Mouse (Mus musculus): ENCODE data around the gene Zcchc8. TPM values are rescaled to one million over a fixed set of nuclear protein-coding genes. Genes with fewer than 3 reads are reported as not detected.
"Not testable (repeated sequence)": the region's sequence is repeated elsewhere in the genome, so short reads cannot be mapped to it uniquely, and the experiment has no call there.

The Zcchc8 gene
- polyA plus RNA-seq (2015; fragmentation: Nextera tagmentation; extraction: Ambion mirVana): 30.7 and 42.3 TPM in 2 replicates

- H3K36me3 ChIP-seq: peaks cover 22% of the 10 kb centered on the region
- peak within 1 kb of the TSS; percentile 95 for H3K9ac ChIP-seq
- no peaks in the 10 kb centered on the region for H3K9me3 ChIP-seq (replicated peaks)
- peak within 1 kb of the TSS; percentile 94 for H3K4me3 ChIP-seq (replicated peaks)
- no peaks in the 10 kb centered on the region for H3K27me3 ChIP-seq
- peak within 1 kb of the TSS; percentile 85 for H3K27ac ChIP-seq
- DNase-seq (peak; percentile 95), ATAC-seq (ENCODE audit: low read depth) (peak; percentile 100)
- peaks cover 31% of the 10 kb centered on the region for H3K4me1 ChIP-seq (replicated peaks)
- under 1% methylated on average over 83 of the region's 83 CpGs for WGBS (ENCODE audit: insufficient replicate concordance)
- H3K4me2 ChIP-seq: peak within 1 kb of the TSS; percentile 71
Observed at GRCm38 (mm10) chr5:123720328-123721311, at the start of gene Zcchc8. Gene Zcchc8, minus strand, starts transcription at chr5:123721100.

DNA sequence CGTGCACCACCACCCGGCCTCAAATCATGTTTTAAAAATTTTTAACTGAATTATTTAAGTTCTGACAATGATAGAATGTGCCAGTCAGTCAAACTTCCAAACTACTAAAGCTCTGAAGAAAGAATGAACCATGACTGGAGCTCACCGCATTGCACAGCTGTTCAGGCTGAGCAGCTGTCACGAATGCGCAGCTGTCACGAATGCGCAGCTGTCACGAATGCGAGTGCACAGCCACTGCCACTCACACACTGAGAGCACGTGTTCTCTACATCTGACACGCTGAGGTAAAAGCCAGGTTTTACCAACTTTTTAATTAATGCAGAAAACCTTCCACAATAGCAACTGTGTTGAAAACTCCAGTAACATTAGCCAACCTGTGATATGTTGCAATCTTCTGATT lies 45.6 kb upstream of the Zcchc8 start:
- not testable (repeated sequence) for H3K4me2 ChIP-seq; DNase-seq; H3K4me1 ChIP-seq (replicated peaks); ATAC-seq (ENCODE audit: low read depth); H3K27ac ChIP-seq; H3K9me3 ChIP-seq (replicated peaks); H3K4me3 ChIP-seq (replicated peaks); H3K9ac ChIP-seq; H3K27me3 ChIP-seq
- H3K36me3 ChIP-seq: peaks cover 91% of the 10 kb centered on the region
- 92% methylated on average over 11 of the region's 11 CpGs for WGBS (ENCODE audit: insufficient replicate concordance)

GRCm38 (mm10) chr5:123765506-123765905 lies 44.6 kb upstream of the Zcchc8 start:
- no peaks in the 10 kb centered on the region for H3K4me1 ChIP-seq (replicated peaks)
- no peak overlapping the region for H3K4me2 ChIP-seq
- no peak overlapping the region for H3K9ac ChIP-seq
- WGBS (ENCODE audit: insufficient replicate concordance): 85% methylated on average over 11 of the region's 11 CpGs
- no peak overlapping the region for H3K4me3 ChIP-seq (replicated peaks)
- H3K36me3 ChIP-seq: peaks cover 89% of the 10 kb centered on the region
- H3K27ac ChIP-seq: no peak overlapping the region
- H3K9me3 ChIP-seq (replicated peaks): no peaks in the 10 kb centered on the region
- H3K27me3 ChIP-seq: no peaks in the 10 kb centered on the region
- DNase-seq: no peak
- ATAC-seq (ENCODE audit: low read depth): no peak

GRCm38 (mm10) chr5:123749065-123750064 lies 28.5 kb upstream of the Zcchc8 start, which contains the start of the genes Rsrc2 and Kntc1:
Gene Rsrc2, minus strand, starts transcription at chr5:123749414.
Gene Kntc1, plus strand, starts transcription at chr5:123749716.
- Histone ChIP-seq H3K9me3 (replicated peaks) (no peaks in the 10 kb centered on the region), H3K27me3 (no peaks in the 10 kb centered on the region), H3K27ac (peak within 1 kb of the TSS; percentile 97), H3K4me3 (replicated peaks) (peak within 1 kb of the TSS; percentile 84), H3K9ac (peak within 1 kb of the TSS; percentile 86), H3K36me3 (peaks cover 44% of the 10 kb centered on the region), H3K4me2 (peak within 1 kb of the TSS; percentile 78), H3K4me1 (replicated peaks) (peaks cover 52% of the 10 kb centered on the region)
- DNase-seq: peak; percentile 99
- under 1% methylated on average over 63 of the region's 63 CpGs for WGBS (ENCODE audit: insufficient replicate concordance)
- peak; percentile 88 for ATAC-seq (ENCODE audit: low read depth)

DNA sequence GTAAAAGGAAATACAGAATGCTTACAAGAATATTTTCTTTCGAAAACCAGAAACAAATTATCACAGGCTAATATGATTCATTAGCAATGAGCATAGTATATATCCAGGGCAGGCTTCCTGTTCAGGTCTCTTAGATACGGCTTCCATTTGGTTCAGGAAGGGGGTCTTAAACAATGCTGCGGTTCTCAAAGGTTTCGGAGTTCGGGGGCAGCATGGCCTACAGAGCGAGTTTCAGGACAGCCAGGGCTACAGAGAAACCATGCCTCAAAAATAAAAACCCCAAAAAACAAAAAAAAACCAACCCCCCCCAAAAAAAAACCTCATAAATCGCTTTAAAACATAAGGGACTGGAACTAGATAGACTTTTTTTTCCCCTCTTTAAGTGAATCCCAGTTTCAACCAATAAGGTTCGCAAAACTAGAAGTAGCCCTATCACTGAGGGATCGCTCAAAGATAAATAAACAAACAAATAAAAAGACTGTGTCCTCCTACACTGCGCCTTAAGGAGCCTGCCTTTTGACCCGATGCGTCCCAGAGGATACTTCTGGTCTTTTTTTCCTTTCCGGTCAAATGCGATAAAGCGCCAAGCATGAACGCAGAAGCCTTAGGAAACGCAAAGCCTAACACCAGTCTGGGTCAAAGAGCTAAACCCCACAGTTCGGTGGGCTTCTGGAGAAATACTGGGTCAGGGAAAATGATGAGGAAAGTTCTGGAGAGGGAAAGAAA lies 27.6 kb upstream of the Zcchc8 start:
- H3K4me3 ChIP-seq (replicated peaks): peak overlapping the region; percentile 84
- WGBS (ENCODE audit: insufficient replicate concordance): under 1% methylated on average over 18 of the region's 18 CpGs
- no peaks in the 10 kb centered on the region for H3K9me3 ChIP-seq (replicated peaks)
- peak overlapping the region; percentile 86 for H3K9ac ChIP-seq
- H3K36me3 ChIP-seq: peaks cover 45% of the 10 kb centered on the region
- ATAC-seq (ENCODE audit: low read depth) (peak; percentile 5), DNase-seq (no peak)
- no peaks in the 10 kb centered on the region for H3K27me3 ChIP-seq
- peaks cover 52% of the 10 kb centered on the region for H3K4me1 ChIP-seq (replicated peaks)
- peak overlapping the region; percentile 97 for H3K27ac ChIP-seq
- H3K4me2 ChIP-seq: peak overlapping the region; percentile 72

- 25% methylated on average over 7 of the region's 7 CpGs for WGBS (ENCODE audit: insufficient replicate concordance)
- Histone ChIP-seq H3K4me3 (replicated peaks) (peak overlapping the region; percentile 84), H3K9ac (peak overlapping the region; percentile 86), H3K27me3 (no peaks in the 10 kb centered on the region), H3K4me1 (replicated peaks) (peaks cover 49% of the 10 kb centered on the region), H3K36me3 (peaks cover 46% of the 10 kb centered on the region), H3K9me3 (replicated peaks) (no peaks in the 10 kb centered on the region), H3K4me2 (peak overlapping the region; percentile 72), H3K27ac (peak overlapping the region; percentile 40; the same call in 1 of the 2 replicates)
- ATAC-seq (ENCODE audit: low read depth) (no peak), DNase-seq (no peak)
Observed at GRCm38 (mm10) chr5:123747604-123748003, 26.7 kb upstream of the Zcchc8 start.

DNA sequence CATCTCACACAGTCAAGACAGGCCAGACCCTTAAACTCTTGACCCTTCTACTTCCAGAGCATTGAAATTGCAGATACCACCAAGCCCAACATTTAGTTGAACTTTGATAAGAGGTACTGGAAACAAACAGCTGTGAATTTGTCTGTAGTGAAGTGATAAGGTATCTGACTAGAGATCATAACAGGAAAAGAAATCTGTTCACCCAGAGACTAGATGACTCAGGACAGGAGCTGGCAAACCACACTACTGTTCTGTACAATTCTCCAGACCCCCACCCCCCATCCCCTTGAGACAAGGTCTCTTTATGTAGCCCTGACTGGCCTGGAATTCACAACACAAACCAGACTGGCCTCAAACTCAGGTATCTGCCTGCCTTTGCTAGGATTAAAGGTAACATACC lies 25.4 kb upstream of the Zcchc8 start:
- Histone ChIP-seq H3K9ac (peak overlapping the region; percentile 86), H3K27me3 (no peaks in the 10 kb centered on the region), H3K4me1 (replicated peaks) (peaks cover 36% of the 10 kb centered on the region), H3K4me2 (peak overlapping the region; percentile 72), H3K27ac (peak overlapping the region; percentile 19; the same call in 1 of the 2 replicates), H3K4me3 (replicated peaks) (peak overlapping the region; percentile 84), H3K36me3 (peaks cover 44% of the 10 kb centered on the region), H3K9me3 (replicated peaks) (no peaks in the 10 kb centered on the region)
- DNase-seq: no peak
- no peak for ATAC-seq (ENCODE audit: low read depth)

- DNase-seq: no peak
- H3K27ac ChIP-seq: no peak overlapping the region
- H3K36me3 ChIP-seq: peaks cover 63% of the 10 kb centered on the region
- H3K9me3 ChIP-seq (replicated peaks): no peaks in the 10 kb centered on the region
- H3K4me3 ChIP-seq (replicated peaks): no peak overlapping the region
- no peak overlapping the region for H3K4me2 ChIP-seq
- H3K4me1 ChIP-seq (replicated peaks): peaks cover 24% of the 10 kb centered on the region
- no peak overlapping the region for H3K9ac ChIP-seq
- WGBS (ENCODE audit: insufficient replicate concordance): 86% methylated on average over 2 of the region's 2 CpGs
- no peaks in the 10 kb centered on the region for H3K27me3 ChIP-seq
- ATAC-seq (ENCODE audit: low read depth): no peak
Observed at GRCm38 (mm10) chr5:123744358-123744757, 23.5 kb upstream of the Zcchc8 start.

DNA sequence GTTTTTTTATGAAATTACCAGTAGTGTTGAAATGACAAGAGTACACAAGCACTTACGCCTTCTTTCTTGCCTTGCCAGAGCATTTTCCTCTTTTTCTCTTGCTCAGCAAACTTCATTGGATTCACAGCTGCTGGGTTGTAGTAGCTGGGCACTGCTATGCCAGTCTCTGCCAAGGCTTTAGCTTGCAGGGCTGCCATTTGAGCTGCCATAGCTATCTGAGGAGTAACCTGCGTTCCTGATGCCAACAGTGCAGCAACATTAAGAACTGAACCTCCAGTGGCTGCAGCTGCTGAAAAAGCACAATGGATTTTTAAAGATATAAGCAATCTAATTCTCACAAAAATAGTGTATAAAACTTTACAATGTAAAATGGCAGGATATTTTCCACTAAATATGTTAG lies 10.1 kb upstream of the Zcchc8 start:
- no peaks in the 10 kb centered on the region for H3K27me3 ChIP-seq
- peaks cover 81% of the 10 kb centered on the region for H3K36me3 ChIP-seq
- H3K9me3 ChIP-seq (replicated peaks): no peaks in the 10 kb centered on the region

GRCm38 (mm10) chr5:123723816-123724215 lies 2.9 kb upstream of the Zcchc8 start:
- 74% methylated on average over 7 of the region's 7 CpGs for WGBS (ENCODE audit: insufficient replicate concordance)
- not testable (repeated sequence) for H3K4me3 ChIP-seq (replicated peaks); H3K27ac ChIP-seq; H3K9ac ChIP-seq; H3K4me2 ChIP-seq; ATAC-seq (ENCODE audit: low read depth); H3K9me3 ChIP-seq (replicated peaks); DNase-seq; H3K27me3 ChIP-seq
- H3K4me1 ChIP-seq (replicated peaks): peaks cover 11% of the 10 kb centered on the region
- H3K36me3 ChIP-seq: peaks cover 15% of the 10 kb centered on the region

More for the DNA sequence above, 10.1 kb upstream of the Zcchc8 start:
- WGBS (ENCODE audit: insufficient replicate concordance): 91% methylated on average over 2 of the region's 2 CpGs
- no peak overlapping the region for H3K4me3 ChIP-seq (replicated peaks)
- no peak overlapping the region for H3K9ac ChIP-seq
- no peak overlapping the region for H3K4me2 ChIP-seq
- H3K4me1 ChIP-seq (replicated peaks): peaks cover 3% of the 10 kb centered on the region; the same call in 1 of the 2 replicates
- no peak overlapping the region for H3K27ac ChIP-seq
- DNase-seq (no peak), ATAC-seq (ENCODE audit: low read depth) (no peak)
